Mouse (Mus musculus): ENCODE results near the gene Mmp13.

DNA sequence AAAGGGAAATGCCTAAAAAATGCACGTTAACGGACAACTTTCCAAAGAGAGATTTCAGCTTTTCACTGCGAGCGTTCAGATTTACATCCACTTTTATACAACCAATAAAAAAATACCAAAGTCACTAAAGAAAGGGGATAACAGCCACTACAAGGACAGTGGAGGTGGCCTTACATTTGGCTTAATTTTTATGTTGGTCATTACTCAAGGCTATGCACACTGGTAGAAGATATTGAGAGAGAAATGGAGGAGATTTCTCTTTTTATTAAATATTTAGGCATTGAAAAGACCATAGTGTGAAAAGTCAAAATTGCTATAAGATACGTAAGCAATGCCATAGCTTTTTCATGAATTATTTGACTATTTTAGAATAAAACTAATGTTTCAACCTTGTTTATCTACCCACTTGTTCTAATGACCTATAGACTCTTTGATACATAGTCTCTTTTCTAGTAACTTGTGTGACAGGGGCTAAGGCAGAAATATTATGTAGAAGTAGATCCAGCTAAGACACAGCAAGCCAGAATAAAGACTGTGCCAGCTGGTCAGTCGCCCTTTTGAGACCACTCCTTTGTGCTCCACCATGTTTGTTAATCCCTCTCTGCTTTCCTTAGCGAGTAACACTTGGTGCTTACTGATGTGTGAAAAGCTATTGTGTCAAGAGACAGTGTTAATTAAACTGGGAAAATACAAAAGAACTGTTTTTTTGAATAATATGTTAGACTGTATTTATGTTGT is 10.4 kb downstream of the Mmp13 start:
- TF ChIP-seq MAFK (IDR thresholded peaks at IDR 0.05; ENCODE audit: insufficient read depth, low read depth, low read length) (no peak), CHD2 (IDR thresholded peaks at IDR 0.05; ENCODE audit: low read depth, low read length) (no peak)
